Mouse (Mus musculus) small intestine, adult 2 months (tissue): ENCODE measurements at regions not wholly inside any gene's neighbourhood (a gene's known extent, or its start where the extent isn't known, plus 50 kb on each side); places are given as distances from the start of the nearest gene placed in this dataset.

Experiments used
- CTCF ChIP-seq: fragments of 200-500 bp; IDR thresholded peaks from 2 replicates; pipeline ENCODE4 v1.5.1; 2012; ENCODE audit warnings: low read depth, mild to moderate bottlenecking, control low read depth, inconsistent platforms, low read length, moderate library complexity, mixed read lengths; ENCODE audit not compliant: insufficient replicate concordance, insufficient read length; ENCODE audit errors: extremely low read depth
- POLR2A ChIP-seq: fragments of 200-500 bp; IDR thresholded peaks from 2 replicates; pipeline ENCODE4 v1.6.1; 2012; ENCODE audit warnings: low read depth, mild to moderate bottlenecking, control low read depth, inconsistent platforms, low read length, moderate library complexity

GRCm38 (mm10) chr12:109749711-109750243 lies 149.6 kb upstream of the Rtl1 start:
- no peak for TF ChIP-seq CTCF
- TF ChIP-seq POLR2A = no peak
